Mouse (Mus musculus) intestine, embryonic 14.5 days (tissue): ENCODE results near the gene Ppp1r16b. TPM values are rescaled to one million over a fixed set of nuclear protein-coding genes. Genes with fewer than 3 reads are reported as not detected.

ENCODE experiments used
- ATAC-seq: fragments of 200-750 bp; cut with Nextera tagmentation; replicated peaks from 2 replicates; pipeline ENCODE4 v1.8.0; 2017; ENCODE audit warnings: low read depth, moderate number of reproducible peaks, moderate TSS enrichment, moderate library complexity; ENCODE audit not compliant: low FRiP score, low TSS enrichment
- DNase-seq: peaks from one replicate; pipeline ENCODE4 v3.0.0-alpha.2; 2018; ENCODE audit warnings: low spot score
- H3K27ac ChIP-seq: fragments of 300-500 bp; sonication (generic); 2 replicates; pipeline ENCODE4 v1.5.1; 2014; ENCODE audit warnings: low read depth, mild to moderate bottlenecking, control low read depth
- H3K27me3 ChIP-seq: fragments of 300-500 bp; sonication (generic); replicated peaks from 2 replicates; pipeline ENCODE4 v1.6.1; 2014; ENCODE audit warnings: low read length, control low read depth; ENCODE audit not compliant: control insufficient read depth, insufficient read depth
- H3K36me3 ChIP-seq: fragments of 300-500 bp; sonication (generic); 2 replicates; pipeline ENCODE4 v1.6.1; 2014; ENCODE audit warnings: low read length, control low read depth; ENCODE audit not compliant: control insufficient read depth, insufficient read depth
- H3K4me1 ChIP-seq: fragments of 300-500 bp; sonication (generic); replicated peaks from 2 replicates; pipeline ENCODE4 v1.6.1; 2014; ENCODE audit warnings: low read length, control low read depth, mixed read lengths; ENCODE audit not compliant: control insufficient read depth, insufficient read depth
- H3K4me2 ChIP-seq: fragments of 300-500 bp; sonication (generic); 2 replicates; pipeline ENCODE4 v1.6.1; 2014; ENCODE audit warnings: low read length
- H3K4me3 ChIP-seq: fragments of 300-500 bp; sonication (generic); 2 replicates; pipeline ENCODE4 v1.5.1; 2014; ENCODE audit warnings: low read depth, low read length, control low read depth, mixed read lengths
- H3K9ac ChIP-seq: fragments of 300-500 bp; sonication (generic); 2 replicates; pipeline ENCODE4 v1.6.1; 2014; ENCODE audit warnings: mild to moderate bottlenecking, low read length
- H3K9me3 ChIP-seq: fragments of 300-500 bp; sonication (generic); 2 replicates; pipeline ENCODE4 v1.6.1; 2016; ENCODE audit warnings: low read length, control low read depth; ENCODE audit not compliant: control insufficient read depth
- WGBS: fragments of 180-500 bp; shearing (Covaris S2); extraction: QIAGEN DNeasy Blood & Tissue Kit; methylation state at CpG from one replicate; pipeline ENCODE4 v1.1.7; 2014; 5-methylcytosine and 5-hydroxymethylcytosine counted together
- polyA plus RNA-seq: library from polyadenylated mRNA; unstranded; fragments of >200 nt; fragmentation: Nextera tagmentation; extraction: Ambion mirVana; gene quantifications from 2 replicates; pipeline ENCODE4 v1.2.1, GENCODE M21; 2014

The Ppp1r16b gene
- 5.0 and 5.4 TPM in 2 replicates for polyA plus RNA-seq

GRCm38 (mm10) chr2:158665098-158665497, at the start of gene Ppp1r16b:
Gene Ppp1r16b, plus strand, starts transcription at chr2:158665398.
- Histone ChIP-seq H3K4me3 (no peak within 1 kb of the TSS), H3K9ac (no peak within 1 kb of the TSS), H3K9me3 (no peaks in the 10 kb centered on the region), H3K4me1 (peaks cover 14% of the 10 kb centered on the region), H3K36me3 (no peaks in the 10 kb centered on the region), H3K27ac (peak within 1 kb of the TSS; percentile 12; the same call in 1 of the 2 replicates), H3K4me2 (no peak within 1 kb of the TSS), H3K27me3 (peaks cover 51% of the 10 kb centered on the region)
- DNase-seq (no peak), ATAC-seq (no peak)
- WGBS, result 66% methylated on average over 4 of the region's 4 CpGs

- no peak overlapping the region for H3K27ac ChIP-seq
- H3K4me1 ChIP-seq, result 0 out of 2 replicates have a peak, but pooled peaks cover 3% of the 10 kb centered on the region
- peaks cover 95% of the 10 kb centered on the region for H3K27me3 ChIP-seq
- H3K9me3 ChIP-seq, result no peaks in the 10 kb centered on the region
- 5% methylated on average over 13 of the region's 13 CpGs for WGBS
- no peak for ATAC-seq
- H3K36me3 ChIP-seq, result no peaks in the 10 kb centered on the region
- no peak overlapping the region for H3K4me2 ChIP-seq
- no peak overlapping the region for H3K4me3 ChIP-seq
- no peak overlapping the region for H3K9ac ChIP-seq
- DNase-seq, result no peak
Observed at GRCm38 (mm10) chr2:158615702-158616101, 49.5 kb upstream of the Ppp1r16b start.

GRCm38 (mm10) chr2:158616296-158616695, 48.9 kb upstream of the Ppp1r16b start:
- WGBS, result 3% methylated on average over 12 of the region's 12 CpGs
- no peak overlapping the region for H3K9ac ChIP-seq
- H3K9me3 ChIP-seq, result no peaks in the 10 kb centered on the region
- H3K4me3 ChIP-seq, result no peak overlapping the region
- no peak overlapping the region for H3K4me2 ChIP-seq
- 0 out of 2 replicates have a peak, but pooled peaks cover 3% of the 10 kb centered on the region for H3K4me1 ChIP-seq
- no peaks in the 10 kb centered on the region for H3K36me3 ChIP-seq
- peaks cover 93% of the 10 kb centered on the region for H3K27me3 ChIP-seq
- no peak overlapping the region for H3K27ac ChIP-seq
- ATAC-seq (no peak), DNase-seq (no peak)

- ATAC-seq (no peak), DNase-seq (no peak)
- Histone ChIP-seq H3K9ac (no peak overlapping the region), H3K36me3 (no peaks in the 10 kb centered on the region), H3K4me1 (0 out of 2 replicates have a peak, but pooled peaks cover 3% of the 10 kb centered on the region), H3K4me3 (no peak overlapping the region), H3K27me3 (peaks cover 88% of the 10 kb centered on the region), H3K27ac (no peak overlapping the region), H3K4me2 (no peak overlapping the region), H3K9me3 (no peaks in the 10 kb centered on the region)
- WGBS, result 9% methylated on average over 11 of the region's 11 CpGs
Observed at GRCm38 (mm10) chr2:158616790-158617189, 48.4 kb upstream of the Ppp1r16b start.

GRCm38 (mm10) chr2:158624718-158625222, 40.4 kb upstream of the Ppp1r16b start, which contains the start of gene Actr5:
Gene Actr5, plus strand, starts transcription at chr2:158624888.
- Histone ChIP-seq H3K27ac (peak within 1 kb of the TSS; percentile 80), H3K36me3 (peaks cover 32% of the 10 kb centered on the region), H3K4me3 (peak within 1 kb of the TSS; percentile 87), H3K9me3 (no peaks in the 10 kb centered on the region), H3K27me3 (peaks cover 14% of the 10 kb centered on the region), H3K9ac (peak within 1 kb of the TSS; percentile 74), H3K4me1 (peaks cover 12% of the 10 kb centered on the region), H3K4me2 (peak within 1 kb of the TSS; percentile 83)
- ATAC-seq (peak; percentile 93), DNase-seq (peak; percentile 98)
- WGBS, result under 1% methylated on average over 39 of the region's 39 CpGs

- Histone ChIP-seq H3K36me3 (peaks cover 37% of the 10 kb centered on the region), H3K9me3 (no peaks in the 10 kb centered on the region), H3K4me1 (peaks cover 12% of the 10 kb centered on the region), H3K9ac (peak overlapping the region; percentile 74), H3K4me3 (peak overlapping the region; percentile 87), H3K4me2 (peak overlapping the region; percentile 83), H3K27me3 (peaks cover 10% of the 10 kb centered on the region; the same call in 1 of the 2 replicates), H3K27ac (peak overlapping the region; percentile 80)
- no peak for DNase-seq
- peak; percentile 76 for ATAC-seq
- WGBS, result 0% methylated on average over 41 of the region's 44 CpGs
Observed at GRCm38 (mm10) chr2:158625231-158625630, 40.0 kb upstream of the Ppp1r16b start.

GRCm38 (mm10) chr2:158625697-158626096, 39.5 kb upstream of the Ppp1r16b start:
- peaks cover 42% of the 10 kb centered on the region for H3K36me3 ChIP-seq
- peak overlapping the region; percentile 87 for H3K4me3 ChIP-seq
- H3K9me3 ChIP-seq, result no peaks in the 10 kb centered on the region
- DNase-seq, result no peak
- H3K27me3 ChIP-seq, result peaks cover 10% of the 10 kb centered on the region; the same call in 1 of the 2 replicates
- H3K9ac ChIP-seq, result peak overlapping the region; percentile 74
- H3K4me1 ChIP-seq, result peaks cover 12% of the 10 kb centered on the region
- peak overlapping the region; percentile 83 for H3K4me2 ChIP-seq
- WGBS, result 34% methylated on average over 8 of the region's 8 CpGs
- H3K27ac ChIP-seq, result no peak overlapping the region
- ATAC-seq, result no peak

- no peak overlapping the region for H3K9ac ChIP-seq
- no peak overlapping the region for H3K4me3 ChIP-seq
- no peaks in the 10 kb centered on the region for H3K9me3 ChIP-seq
- no peaks in the 10 kb centered on the region for H3K27me3 ChIP-seq
- WGBS, result 75% methylated on average over 3 of the region's 3 CpGs
- peaks cover 70% of the 10 kb centered on the region for H3K36me3 ChIP-seq
- H3K27ac ChIP-seq, result no peak overlapping the region
- DNase-seq (no peak), ATAC-seq (no peak)
- H3K4me2 ChIP-seq, result no peak overlapping the region
- peaks cover 12% of the 10 kb centered on the region for H3K4me1 ChIP-seq
Observed at GRCm38 (mm10) chr2:158628858-158629257, 36.3 kb upstream of the Ppp1r16b start.

- DNase-seq, result peak; percentile 57
- Histone ChIP-seq H3K4me1 (peaks cover 12% of the 10 kb centered on the region), H3K9ac (no peak overlapping the region)
Observed at GRCm38 (mm10) chr2:158629414-158629813, 35.8 kb upstream of the Ppp1r16b start.

More at GRCm38 (mm10) chr2:158629414-158629813, 35.8 kb upstream of the Ppp1r16b start:
- Histone ChIP-seq H3K4me3 (no peak overlapping the region), H3K36me3 (peaks cover 71% of the 10 kb centered on the region), H3K27me3 (no peaks in the 10 kb centered on the region), H3K27ac (no peak overlapping the region), H3K9me3 (no peaks in the 10 kb centered on the region), H3K4me2 (no peak overlapping the region)
- ATAC-seq, result no peak
- WGBS, result 51% methylated on average over 1 of the region's 1 CpGs
